Mouse (Mus musculus) spleen, embryonic (tissue): ENCODE data around the gene Zmym4.
"Not testable (repeated sequence)": the region's sequence is repeated elsewhere in the genome, so short reads cannot be mapped to it uniquely, and the experiment has no call there.

Source experiments
- CTCF ChIA-PET: fragments of 350-600 bp; sonication (Branson Sonifier 250); formaldehyde crosslinking; loops from one replicate; lab custom pipeline; 2022; lab: Charles Lee

Zmym4 gene

DNA sequence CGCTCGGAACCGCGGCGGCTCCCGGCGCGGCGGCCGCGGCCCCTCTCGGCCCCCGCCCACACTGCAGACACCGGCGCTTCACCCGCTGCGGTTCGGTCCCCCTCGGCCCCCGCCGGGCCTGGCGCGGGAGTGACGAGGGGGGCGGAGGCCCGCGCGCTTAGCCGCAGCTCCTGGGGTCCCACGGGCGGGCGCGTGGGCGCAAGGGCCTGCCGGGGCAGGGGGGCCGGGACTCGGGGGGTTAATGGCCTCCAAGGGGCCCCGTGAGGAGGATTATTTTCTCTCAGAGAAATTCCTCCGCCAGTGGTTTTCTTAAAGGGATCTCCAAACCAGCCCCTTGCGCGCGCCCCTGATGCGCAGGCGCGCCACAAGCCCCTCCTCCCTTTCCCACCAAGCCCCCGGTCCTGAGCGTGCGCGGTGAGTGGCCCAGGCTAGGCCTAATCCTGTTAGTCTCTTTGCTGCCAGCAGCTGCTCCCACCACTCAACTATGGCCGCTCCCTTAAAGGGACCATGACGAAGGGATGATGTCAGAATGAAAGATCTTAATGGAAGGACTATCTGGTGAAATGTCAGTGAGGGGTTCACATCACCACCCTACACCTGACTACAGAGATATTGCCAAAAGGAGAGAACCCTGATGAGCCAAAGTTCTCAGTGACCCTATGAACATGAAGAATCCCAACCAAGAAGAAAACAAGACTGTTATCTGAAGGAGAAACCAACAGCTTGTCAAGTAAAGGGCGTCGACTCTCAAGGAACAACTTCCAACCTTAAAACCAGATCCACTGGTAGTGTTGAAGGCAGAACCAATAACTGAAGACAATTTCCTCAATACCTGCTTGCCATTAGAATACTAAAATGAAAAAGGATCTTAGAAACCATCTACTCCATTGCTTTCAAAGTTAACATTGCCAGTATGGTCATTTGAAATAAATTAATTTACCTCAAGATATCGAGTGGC lies at the start of gene Zmym4:
TSS of gene Zmym4 (minus strand) at position 272 of the 958 bp plus-strand sequence.
- CTCF ChIA-PET: interaction anchor here (0.7 kb wide), 1 partner anchor 46 kb away, joined by 5 read pairs; no protein-coding TSS in a partner anchor

GRCm38 (mm10) chr4:127016366-127016765 lies 48.4 kb upstream of the Zmym4 start:
- CTCF ChIA-PET: no interaction called here

GRCm38 (mm10) chr4:127015294-127015993 lies 47.5 kb upstream of the Zmym4 start:
- CTCF ChIA-PET: not testable (repeated sequence)

DNA sequence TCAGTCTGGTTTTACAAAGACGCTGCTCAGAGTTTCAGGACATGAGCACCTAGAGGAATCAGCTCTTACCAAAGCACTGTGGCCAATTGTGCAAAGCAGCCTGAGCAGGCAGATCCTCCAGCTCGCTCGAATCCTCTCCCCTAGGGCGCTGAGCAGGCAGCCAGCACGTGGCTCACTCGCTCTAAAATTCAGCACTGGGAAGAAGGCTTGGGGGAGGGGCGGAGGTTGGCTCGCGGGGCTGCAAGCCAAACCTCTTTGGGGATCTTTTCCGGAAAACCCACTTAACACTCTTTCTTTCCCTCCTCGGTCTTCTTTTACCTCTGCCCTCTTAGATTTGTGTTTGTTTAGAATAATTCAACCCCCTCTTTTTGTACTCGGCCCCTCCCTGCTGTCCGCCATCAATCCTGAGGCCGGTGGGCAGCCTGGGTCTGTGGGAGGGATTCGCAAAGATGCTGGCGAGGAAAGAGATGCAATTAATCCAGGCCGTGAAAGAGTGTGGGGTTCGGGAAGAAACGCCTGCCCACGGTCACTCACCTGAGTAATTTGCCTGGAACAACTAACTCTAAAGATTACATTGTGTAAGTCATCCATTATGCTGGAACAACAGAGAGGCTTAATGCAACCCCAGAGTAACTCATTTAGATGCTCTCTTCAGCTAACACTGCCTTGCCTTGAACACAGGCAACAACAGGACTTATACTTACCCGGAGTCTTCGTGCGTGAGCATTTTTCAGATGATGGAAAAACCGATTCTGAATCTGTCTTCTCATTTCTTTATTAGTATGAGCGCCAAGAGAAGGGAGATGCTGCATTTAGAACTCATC lies 37.4 kb upstream of the Zmym4 start:
- CTCF ChIA-PET: no interaction called here

GRCm38 (mm10) chr4:127004384-127004783 lies 36.4 kb upstream of the Zmym4 start:
- CTCF ChIA-PET: no interaction called here

- CTCF ChIA-PET: no interaction called here
Observed at GRCm38 (mm10) chr4:127000601-127001105, 32.7 kb upstream of the Zmym4 start.

DNA sequence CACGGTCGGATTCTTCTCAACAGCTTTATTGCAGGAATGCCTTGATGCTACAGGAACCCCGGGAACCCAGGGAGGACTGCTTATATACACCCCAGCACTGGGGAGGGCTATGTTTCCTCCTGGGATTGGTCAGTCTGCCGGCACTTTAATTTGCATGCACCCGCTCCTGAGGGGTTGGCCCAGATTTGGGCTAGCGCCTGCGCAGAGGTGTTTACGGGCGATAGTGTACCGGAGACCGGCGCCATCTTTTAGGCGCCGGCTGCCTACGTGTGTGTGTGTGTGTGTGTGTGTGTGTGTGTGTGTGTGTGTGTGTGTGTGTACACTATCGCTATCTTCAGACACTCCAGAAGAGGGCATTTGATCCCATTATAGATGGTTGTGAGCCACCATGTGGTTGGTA lies 31.4 kb upstream of the Zmym4 start:
- CTCF ChIA-PET: not testable (repeated sequence)

- CTCF ChIA-PET: interaction anchor here (1.4 kb wide), 1 partner anchor 9 kb away, joined by 3 read pairs; no protein-coding TSS in a partner anchor
Observed at GRCm38 (mm10) chr4:126992356-126992755, 24.4 kb upstream of the Zmym4 start.

DNA sequence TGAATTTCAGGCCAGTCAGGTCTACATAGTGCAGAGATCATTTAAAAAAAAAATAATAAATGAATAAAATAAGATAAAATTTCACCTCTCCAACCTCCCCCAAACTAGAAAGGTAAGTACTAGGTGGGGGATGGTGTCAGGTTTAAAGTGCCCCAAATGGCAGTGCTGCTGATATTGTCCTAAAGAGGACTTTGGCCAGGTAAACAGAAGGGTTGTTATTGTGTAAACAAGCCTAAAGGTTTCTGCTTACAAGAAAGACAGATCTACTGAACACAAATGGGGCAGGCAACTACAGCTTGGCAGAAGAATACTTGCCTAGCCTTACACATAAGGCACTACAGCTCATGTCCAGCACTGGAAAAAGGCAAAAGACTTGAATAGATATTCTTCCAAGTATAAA lies 22.6 kb upstream of the Zmym4 start:
- CTCF ChIA-PET: interaction anchor here (0.7 kb wide), 1 partner anchor 41 kb away, joined by 4 read pairs; no protein-coding TSS in a partner anchor

- CTCF ChIA-PET: no interaction called here
Observed at GRCm38 (mm10) chr4:126988503-126988902, 20.6 kb upstream of the Zmym4 start.

DNA sequence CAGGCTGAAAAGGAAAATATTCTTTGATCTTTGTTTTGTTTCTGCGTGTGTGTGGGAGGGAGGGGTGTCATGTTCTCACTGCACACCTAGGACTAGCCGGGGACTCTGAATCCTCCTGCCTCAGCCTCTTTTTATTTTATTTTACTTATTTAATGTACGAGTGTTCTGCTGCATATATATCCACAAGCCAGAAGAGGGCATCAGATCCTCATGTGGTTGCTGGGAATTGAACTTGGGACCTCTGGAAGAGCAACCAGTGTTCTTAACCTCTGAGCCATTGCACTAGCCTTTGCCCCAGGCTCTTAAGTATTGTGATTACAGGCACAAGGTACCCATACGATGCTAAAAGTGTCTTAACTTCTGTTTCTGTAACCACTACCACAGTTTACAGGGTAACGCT lies 18.8 kb upstream of the Zmym4 start:
- CTCF ChIA-PET: no interaction called here

DNA sequence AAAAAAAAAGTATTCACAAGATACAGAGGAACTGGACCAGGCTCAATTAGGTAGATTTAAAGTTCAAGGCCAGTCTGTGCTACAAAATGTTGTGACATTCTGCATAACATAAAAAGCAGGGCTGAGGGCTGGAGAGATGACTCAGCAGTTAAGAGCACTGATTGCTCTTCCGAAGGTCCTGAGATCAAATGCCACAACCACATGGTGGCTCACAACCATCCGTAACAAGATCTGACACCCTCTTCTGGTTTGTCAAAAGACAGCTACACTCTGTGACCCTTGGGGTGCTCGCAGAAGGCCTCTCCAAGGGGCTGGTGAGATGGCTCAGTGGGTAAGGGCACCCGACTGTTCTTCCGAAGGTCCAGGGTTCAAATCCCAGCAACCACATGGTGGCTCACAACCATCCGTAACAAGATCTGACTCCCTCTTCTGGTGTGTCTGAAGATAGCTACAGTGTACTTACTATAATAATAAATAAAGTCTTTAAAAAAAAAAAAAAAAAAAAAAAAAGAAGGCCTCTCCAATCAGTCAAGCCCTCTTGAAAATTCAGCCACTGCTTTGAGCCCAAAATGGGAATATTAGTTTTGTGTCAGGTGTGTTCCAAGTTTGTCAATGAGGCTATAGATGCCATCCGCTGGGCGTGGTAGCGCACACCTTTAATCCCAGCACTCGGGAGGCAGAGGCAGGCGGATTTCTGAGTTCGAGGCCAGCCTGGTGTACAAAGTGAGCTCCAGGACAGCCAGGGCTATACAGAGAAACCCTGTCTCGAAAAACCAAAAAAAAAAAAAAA lies 16.0 kb upstream of the Zmym4 start:
- CTCF ChIA-PET: interaction anchor here (1.1 kb wide), 1 partner anchor 8 kb away, joined by 3 read pairs; no protein-coding TSS in a partner anchor

- CTCF ChIA-PET: interaction anchor here (0.7 to 1.1 kb wide), 2 partner anchors 9 to 638 kb away, joined by 3 to 8 read pairs; no protein-coding TSS in a partner anchor
Observed at GRCm38 (mm10) chr4:126983321-126983720, 15.4 kb upstream of the Zmym4 start.

DNA sequence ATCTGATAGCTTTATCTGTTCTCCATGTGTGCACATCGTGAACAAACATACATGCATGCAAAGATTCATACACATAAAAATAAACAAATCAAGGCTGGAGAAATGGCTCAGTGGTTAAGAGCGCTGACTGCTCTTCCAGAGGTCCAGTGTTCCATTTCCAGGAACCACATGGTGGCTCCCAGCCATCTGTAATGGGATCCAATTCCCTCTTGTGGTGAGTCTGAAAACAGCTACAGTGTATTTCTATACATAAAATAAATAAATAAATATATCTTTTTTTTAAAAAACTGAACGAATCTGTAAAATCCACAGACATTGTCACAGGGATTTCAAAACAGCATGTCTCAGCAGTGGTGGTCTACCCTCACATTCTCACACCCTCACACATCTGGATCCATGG lies 10.8 kb upstream of the Zmym4 start:
- CTCF ChIA-PET: no interaction called here

GRCm38 (mm10) chr4:126977467-126977866 lies 9.5 kb upstream of the Zmym4 start:
- CTCF ChIA-PET: no interaction called here

GRCm38 (mm10) chr4:126967241-126967863 lies 583 bp downstream of the Zmym4 start:
- CTCF ChIA-PET: interaction anchor here (0.7 kb wide), 1 partner anchor 45 kb away, joined by 5 read pairs; no protein-coding TSS in a partner anchor

DNA sequence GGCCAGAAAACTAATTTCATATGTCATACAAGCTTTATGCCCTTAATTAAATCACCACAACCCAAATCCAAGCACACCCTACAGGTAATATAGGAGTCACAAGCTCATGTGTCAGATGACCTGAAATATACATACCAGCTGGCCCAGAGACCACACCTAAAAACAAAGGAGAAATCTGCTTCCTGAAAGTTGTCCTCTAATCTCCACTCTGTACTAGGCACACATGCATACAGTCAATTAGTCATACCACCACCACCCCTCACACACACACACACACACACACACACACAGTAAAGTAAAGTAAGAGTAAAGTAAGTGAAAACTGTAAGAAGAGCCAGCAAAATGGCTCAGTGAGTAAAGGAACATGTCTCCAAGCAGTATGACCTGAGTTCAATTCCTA lies 9.3 kb downstream of the Zmym4 start:
- CTCF ChIA-PET: no interaction called here

GRCm38 (mm10) chr4:126958261-126958660 lies 9.7 kb downstream of the Zmym4 start:
- CTCF ChIA-PET: no interaction called here

GRCm38 (mm10) chr4:126957434-126957833 lies 10.5 kb downstream of the Zmym4 start:
- CTCF ChIA-PET: interaction anchor here (0.6 kb wide), 1 partner anchor 17 kb away, joined by 3 read pairs; no protein-coding TSS in a partner anchor

DNA sequence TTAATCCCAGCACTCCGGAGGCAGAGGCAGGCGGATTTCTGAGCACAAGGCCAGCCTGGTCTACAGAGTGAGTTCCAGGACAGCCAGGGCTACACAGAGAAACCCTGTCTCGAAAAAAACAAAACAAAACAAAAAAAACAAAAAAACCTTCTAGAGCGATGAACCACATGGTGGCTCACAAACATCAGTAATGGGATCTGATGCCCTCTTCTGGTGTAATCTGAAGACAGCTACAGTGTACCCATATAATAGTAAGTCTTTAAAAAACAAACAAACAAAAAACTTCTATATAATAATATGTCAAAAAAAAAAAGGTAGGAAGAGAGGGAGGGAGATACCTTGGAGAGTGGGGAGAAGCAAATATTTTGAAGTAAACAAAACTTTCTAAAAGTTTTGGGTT lies 17.1 kb downstream of the Zmym4 start:
- CTCF ChIA-PET: not testable (repeated sequence)
